Mouse (Mus musculus) heart, embryonic 16.5 days (tissue): ENCODE data around the gene Rhd. TPM values are rescaled to one million over a fixed set of nuclear protein-coding genes. Genes with fewer than 3 reads are reported as not detected.
"Not testable (repeated sequence)": the region's sequence is repeated elsewhere in the genome, so short reads cannot be mapped to it uniquely, and the experiment has no call there.

Source experiments
- ATAC-seq: fragments of 200-750 bp; cut with Nextera tagmentation; replicated peaks from 2 replicates; pipeline ENCODE4 v1.8.0; 2017; ENCODE audit warnings: moderate number of reproducible peaks; ENCODE audit not compliant: insufficient read depth, low FRiP score; ENCODE audit errors: extremely low read depth
- H3K27ac ChIP-seq: fragments of 300-500 bp; sonication (generic); 2 replicates; pipeline ENCODE4 v1.5.1; 2014; ENCODE audit warnings: mild to moderate bottlenecking, low read length, control low read depth, moderate library complexity
- H3K27me3 ChIP-seq: fragments of 300-500 bp; sonication (generic); 2 replicates; pipeline ENCODE4 v1.6.1; 2014; ENCODE audit warnings: low read length, mixed read lengths; ENCODE audit not compliant: control insufficient read depth, insufficient read depth
- H3K36me3 ChIP-seq: fragments of 300-500 bp; sonication (generic); 2 replicates; pipeline ENCODE4 v1.6.1; 2014; ENCODE audit not compliant: control insufficient read depth, insufficient read depth
- H3K4me1 ChIP-seq: fragments of 300-500 bp; sonication (generic); 2 replicates; pipeline ENCODE4 v1.6.1; 2014; ENCODE audit warnings: low read length, mixed read lengths; ENCODE audit not compliant: control insufficient read depth, insufficient read depth
- H3K4me2 ChIP-seq: fragments of 300-500 bp; sonication (generic); 2 replicates; pipeline ENCODE4 v1.6.1; 2014; ENCODE audit warnings: low read depth, mild to moderate bottlenecking, control low read depth, low read length
- H3K4me3 ChIP-seq: fragments of 300-500 bp; sonication (generic); 2 replicates; pipeline ENCODE4 v1.5.1; 2014; ENCODE audit warnings: mild to moderate bottlenecking, control low read depth, low read length
- H3K9ac ChIP-seq: fragments of 300-500 bp; sonication (generic); 2 replicates; pipeline ENCODE4 v1.6.1; 2014; ENCODE audit warnings: low read length, control low read depth
- H3K9me3 ChIP-seq: fragments of 300-500 bp; sonication (generic); replicated peaks from 2 replicates; pipeline ENCODE4 v1.6.1; 2016; ENCODE audit warnings: low read length; ENCODE audit not compliant: control insufficient read depth
- WGBS: fragments of 180-500 bp; shearing (Covaris S2); extraction: QIAGEN DNeasy Blood & Tissue Kit; methylation state at CpG from one replicate; pipeline ENCODE4 v1.1.7; 2014; 5-methylcytosine and 5-hydroxymethylcytosine counted together
- polyA plus RNA-seq: library from polyadenylated mRNA; unstranded; fragments of >200 nt; fragmentation: Nextera tagmentation; extraction: Ambion mirVana; gene quantifications from 2 replicates; pipeline ENCODE4 v1.2.1, GENCODE M21; 2015

Rhd gene
- polyA plus RNA-seq = 4.3 and 4.5 TPM in 2 replicates

- Histone ChIP-seq H3K9ac (no peak within 1 kb of the TSS), H3K4me2 (no peak within 1 kb of the TSS), H3K27me3 (peaks cover 11% of the 10 kb centered on the region), H3K4me3 (no peak within 1 kb of the TSS), H3K27ac (no peak within 1 kb of the TSS), H3K36me3 (no peaks in the 10 kb centered on the region), H3K4me1 (no peaks in the 10 kb centered on the region; the same call in 1 of the 2 replicates), H3K9me3 (no peaks in the 10 kb centered on the region)
- ATAC-seq = no peak
- WGBS = 42% methylated on average over 14 of the region's 14 CpGs
Measured at GRCm38 (mm10) chr4:134863937-134864729, at the start of gene Rhd. TSS of gene Rhd (plus strand) at chr4:134864536.

GRCm38 (mm10) chr4:134817706-134818105 lies 46.6 kb upstream of the Rhd start:
- 0 out of 2 replicates have a peak, but pooled peaks cover 3% of the 10 kb centered on the region for H3K4me1 ChIP-seq
- no peak for ATAC-seq
- H3K9me3 ChIP-seq = no peaks in the 10 kb centered on the region
- no peaks in the 10 kb centered on the region for H3K27me3 ChIP-seq
- H3K36me3 ChIP-seq = no peaks in the 10 kb centered on the region
- H3K9ac ChIP-seq = no peak overlapping the region
- no peak overlapping the region for H3K4me2 ChIP-seq
- H3K27ac ChIP-seq = no peak overlapping the region
- WGBS = 81% methylated on average over 4 of the region's 4 CpGs
- H3K4me3 ChIP-seq = no peak overlapping the region

GRCm38 (mm10) chr4:134821061-134821460 lies 43.3 kb upstream of the Rhd start:
- Histone ChIP-seq H3K9me3 (no peaks in the 10 kb centered on the region), H3K4me3 (no peak overlapping the region), H3K27me3 (no peaks in the 10 kb centered on the region), H3K4me1 (no peaks in the 10 kb centered on the region), H3K27ac (no peak overlapping the region), H3K4me2 (no peak overlapping the region), H3K36me3 (peaks cover 4% of the 10 kb centered on the region), H3K9ac (no peak overlapping the region)
- ATAC-seq = no peak
- WGBS = 64% methylated on average over 1 of the region's 1 CpGs

GRCm38 (mm10) chr4:134823560-134823959 lies 40.8 kb upstream of the Rhd start:
- Histone ChIP-seq H3K9me3 (no peaks in the 10 kb centered on the region), H3K4me2 (no peak overlapping the region), H3K27me3 (no peaks in the 10 kb centered on the region), H3K36me3 (peaks cover 15% of the 10 kb centered on the region), H3K4me3 (no peak overlapping the region), H3K27ac (no peak overlapping the region), H3K4me1 (no peaks in the 10 kb centered on the region), H3K9ac (no peak overlapping the region)
- no peak for ATAC-seq
- 62% methylated on average over 2 of the region's 2 CpGs for WGBS

- not testable (repeated sequence) for H3K9ac ChIP-seq, ATAC-seq, H3K27me3 ChIP-seq, H3K4me2 ChIP-seq, H3K4me3 ChIP-seq, H3K9me3 ChIP-seq, H3K27ac ChIP-seq, H3K4me1 ChIP-seq
- peaks cover 21% of the 10 kb centered on the region for H3K36me3 ChIP-seq
- WGBS = 96% methylated on average over 11 of the region's 11 CpGs
Measured at GRCm38 (mm10) chr4:134825864-134826263, 38.5 kb upstream of the Rhd start.

GRCm38 (mm10) chr4:134826348-134826747 lies 38.0 kb upstream of the Rhd start:
- H3K4me1 ChIP-seq = no peaks in the 10 kb centered on the region
- ATAC-seq = no peak
- no peak overlapping the region for H3K9ac ChIP-seq
- H3K9me3 ChIP-seq = no peaks in the 10 kb centered on the region
- no peak overlapping the region for H3K4me3 ChIP-seq
- H3K36me3 ChIP-seq = peaks cover 25% of the 10 kb centered on the region
- H3K27me3 ChIP-seq = no peaks in the 10 kb centered on the region
- no peak overlapping the region for H3K4me2 ChIP-seq
- H3K27ac ChIP-seq = no peak overlapping the region

GRCm38 (mm10) chr4:134827806-134828205 lies 36.5 kb upstream of the Rhd start:
- H3K4me1 ChIP-seq = no peaks in the 10 kb centered on the region
- ATAC-seq = no peak
- no peaks in the 10 kb centered on the region for H3K27me3 ChIP-seq
- no peaks in the 10 kb centered on the region for H3K9me3 ChIP-seq
- peaks cover 25% of the 10 kb centered on the region for H3K36me3 ChIP-seq
- no peak overlapping the region for H3K27ac ChIP-seq
- WGBS = 80% methylated on average over 11 of the region's 11 CpGs
- H3K9ac ChIP-seq = no peak overlapping the region
- H3K4me2 ChIP-seq = no peak overlapping the region
- no peak overlapping the region for H3K4me3 ChIP-seq

GRCm38 (mm10) chr4:134831934-134832333 lies 32.4 kb upstream of the Rhd start:
- Histone ChIP-seq H3K27ac (no peak overlapping the region), H3K9me3 (no peaks in the 10 kb centered on the region), H3K4me3 (no peak overlapping the region), H3K36me3 (peaks cover 18% of the 10 kb centered on the region), H3K4me1 (no peaks in the 10 kb centered on the region), H3K4me2 (no peak overlapping the region), H3K9ac (no peak overlapping the region), H3K27me3 (no peaks in the 10 kb centered on the region)
- WGBS = 92% methylated on average over 3 of the region's 3 CpGs
- no peak for ATAC-seq

- ATAC-seq = no peak
- H3K9ac ChIP-seq = no peak overlapping the region
- H3K27ac ChIP-seq = no peak overlapping the region
- H3K9me3 ChIP-seq = no peaks in the 10 kb centered on the region
- no peak overlapping the region for H3K4me3 ChIP-seq
- no peak overlapping the region for H3K4me2 ChIP-seq
- H3K4me1 ChIP-seq = no peaks in the 10 kb centered on the region
- H3K36me3 ChIP-seq = peaks cover 8% of the 10 kb centered on the region
- 83% methylated on average over 4 of the region's 4 CpGs for WGBS
- H3K27me3 ChIP-seq = no peaks in the 10 kb centered on the region
Measured at GRCm38 (mm10) chr4:134835486-134835885, 28.9 kb upstream of the Rhd start.
